Mouse (Mus musculus): ENCODE measurements at regions not wholly inside any gene's neighbourhood (a gene's known extent, or its start where the extent isn't known, plus 50 kb on each side); places are given as distances from the start of the nearest gene placed in this dataset.

- no peak overlapping the region for H3K4me3 ChIP-seq (replicated peaks; ENCODE audit: extremely low read depth, low read depth, low read length)
- TF ChIP-seq POLR2A (IDR thresholded peaks at IDR 0.05; ENCODE audit: borderline replicate concordance, extremely low read depth, low read depth, low read length) (no peak), CTCF (IDR thresholded peaks at IDR 0.05; ENCODE audit: insufficient read depth, low read length) (no peak)
- DNase-seq: no peak
- no peaks in the 10 kb centered on the region for H3K4me1 ChIP-seq (ENCODE audit: control insufficient read depth, insufficient read depth, low read length)
- WGBS: 83% methylated on average over 13 of the region's 13 CpGs
These were observed 136.9 kb upstream of the Kcnab2 start for GRCm38 (mm10) chr4:152614356-152615100.
